Mouse (Mus musculus) hindbrain, postnatal 0 days (tissue): ENCODE data around the gene Gria4. TPM values are rescaled to one million over a fixed set of nuclear protein-coding genes. Genes with fewer than 3 reads are reported as not detected.
A peak's percentile ranks its signal among the peaks of the same experiment; 100 is the strongest.

Experiments used
- ATAC-seq: fragments of 200-750 bp; cut with Nextera tagmentation; 2 replicates; pipeline ENCODE4 v1.8.0; 2017; ENCODE audit warnings: mild to moderate bottlenecking, moderate TSS enrichment, moderate library complexity
- DNase-seq: peaks from one replicate; pipeline ENCODE4 v3.0.0-alpha.2; 2015; ENCODE audit warnings: low spot score
- H3K27ac ChIP-seq: fragments of 300-500 bp; sonication (generic); 2 replicates; pipeline ENCODE4 v1.5.1; 2014; ENCODE audit warnings: mild to moderate bottlenecking
- H3K27me3 ChIP-seq: fragments of 300-500 bp; sonication (generic); 2 replicates; pipeline ENCODE4 v1.6.1; 2014; ENCODE audit warnings: low read length, mixed read lengths; ENCODE audit not compliant: insufficient read depth
- H3K36me3 ChIP-seq: fragments of 300-500 bp; sonication (generic); 2 replicates; pipeline ENCODE4 v1.6.1; 2014; ENCODE audit warnings: low read length, mixed read lengths; ENCODE audit not compliant: insufficient read depth
- H3K4me1 ChIP-seq: fragments of 300-500 bp; sonication (generic); 2 replicates; pipeline ENCODE4 v1.6.1; 2014; ENCODE audit warnings: antibody characterized with exemption, low read length, mixed read lengths; ENCODE audit not compliant: insufficient read depth
- H3K4me2 ChIP-seq: fragments of 300-500 bp; sonication (generic); 2 replicates; pipeline ENCODE4 v1.6.1; 2014; ENCODE audit warnings: low read depth, mild to moderate bottlenecking, low read length, moderate library complexity, mixed read lengths
- H3K4me3 ChIP-seq: fragments of 300-500 bp; sonication (generic); 2 replicates; pipeline ENCODE4 v1.5.1; 2014; ENCODE audit warnings: low read length
- H3K9ac ChIP-seq: fragments of 300-500 bp; sonication (generic); replicated peaks from 2 replicates; pipeline ENCODE4 v1.6.1; 2014; ENCODE audit warnings: mild to moderate bottlenecking, low read length, moderate library complexity, mixed read lengths
- H3K9me3 ChIP-seq: fragments of 300-500 bp; sonication (generic); 2 replicates; pipeline ENCODE4 v1.6.1; 2016; ENCODE audit warnings: low read length, mixed read lengths
- CTCF ChIP-seq: IDR thresholded peaks from 2 replicates; pipeline ENCODE4 v1.5.1; 2016; ENCODE audit warnings: antibody characterized with exemption, control low read depth, low read depth
- WGBS: fragments of 180-500 bp; shearing (Covaris S2); extraction: QIAGEN DNeasy Blood & Tissue Kit; methylation state at CpG from one replicate; pipeline ENCODE4 v1.1.7; 2014; 5-methylcytosine and 5-hydroxymethylcytosine counted together
- microRNA-seq, 2 experiments: library from miRNA; unstranded; fragments of <30 nt; microRNA quantifications; one replicate each; pipeline ENCODE4; 2016
- polyA plus RNA-seq: library from polyadenylated mRNA; unstranded; fragments of >200 nt; fragmentation: Nextera tagmentation; extraction: Ambion mirVana; gene quantifications from 2 replicates; pipeline ENCODE4 v1.2.1, GENCODE M21; 2015
- total RNA-seq: library from RNA; depleted of rRNA; stranded (reverse); fragments of >200 nt; gene quantifications from 2 replicates; pipeline ENCODE4 v1.2.3, GENCODE M21; 2014

Gria4 gene
- total and polyA plus RNA-seq, 2 experiments from 2014 or later = 38.6 to 94.6 TPM

GRCm38 (mm10) chr9:4375828-4376639 lies 420.0 kb downstream of the Gria4 start, which contains the start of gene Msantd4:
Msantd4 (plus strand) TSS chr9:4376562.
- DNase-seq = peak; percentile 100
- peak; percentile 100 for ATAC-seq
- H3K4me2 ChIP-seq = peak within 1 kb of the TSS; percentile 88
- no peaks in the 10 kb centered on the region for H3K27me3 ChIP-seq
- no peaks in the 10 kb centered on the region for H3K9me3 ChIP-seq
- H3K4me1 ChIP-seq = 0 out of 2 replicates have a peak, but pooled peaks cover 4% of the 10 kb centered on the region
- H3K9ac ChIP-seq = peak within 1 kb of the TSS; percentile 71
- H3K4me3 ChIP-seq = peak within 1 kb of the TSS; percentile 81
- no peak; the same call in 1 of the 2 replicates for TF ChIP-seq CTCF
- peak within 1 kb of the TSS; percentile 93 for H3K27ac ChIP-seq
- no peaks in the 10 kb centered on the region for H3K36me3 ChIP-seq
- WGBS = under 1% methylated on average over 30 of the region's 31 CpGs

Small RNA genes within 50 kb of the gene (microRNA-seq; reads per million reads assigned to microRNA genes)
- 0 to 0.18 reads per million in 2 experiments for gene Gm23811
- gene Gm23992 = 0 reads per million in 2 experiments
